Mouse (Mus musculus) midbrain, postnatal 0 days (tissue): ENCODE measurements at regions not wholly inside any gene's neighbourhood (a gene's known extent, or its start where the extent isn't known, plus 50 kb on each side); places are given as distances from the start of the nearest gene placed in this dataset.

Source experiments
- ATAC-seq: fragments of 200-750 bp; cut with Nextera tagmentation; 2 replicates; pipeline ENCODE4 v1.8.0; 2017; ENCODE audit warnings: moderate number of reproducible peaks, mild to moderate bottlenecking, moderate TSS enrichment, moderate library complexity; ENCODE audit not compliant: low FRiP score
- DNase-seq: peaks from one replicate; pipeline ENCODE4 v3.0.0-alpha.2; 2015; ENCODE audit warnings: low spot score
- H3K27ac ChIP-seq: fragments of 300-500 bp; sonication (generic); 2 replicates; pipeline ENCODE4 v1.5.1; 2014; ENCODE audit warnings: low read depth, mild to moderate bottlenecking, low read length, mixed read lengths
- H3K27me3 ChIP-seq: fragments of 300-500 bp; sonication (generic); 2 replicates; pipeline ENCODE4 v1.6.1; 2014; ENCODE audit warnings: low read length, control low read depth, mixed read lengths; ENCODE audit not compliant: insufficient read depth
- H3K36me3 ChIP-seq: fragments of 300-500 bp; sonication (generic); 2 replicates; pipeline ENCODE4 v1.6.1; 2014; ENCODE audit warnings: low read length, control low read depth, mixed read lengths; ENCODE audit not compliant: insufficient read depth
- H3K4me1 ChIP-seq: fragments of 300-500 bp; sonication (generic); 2 replicates; pipeline ENCODE4 v1.6.1; 2014; ENCODE audit warnings: mild to moderate bottlenecking, control low read depth, antibody characterized with exemption, low read length, mixed read lengths; ENCODE audit not compliant: insufficient read depth
- H3K4me2 ChIP-seq: fragments of 300-500 bp; sonication (generic); 2 replicates; pipeline ENCODE4 v1.6.1; 2014; ENCODE audit warnings: low read depth, mild to moderate bottlenecking, low read length, mixed read lengths; ENCODE audit not compliant: poor library complexity, severe bottlenecking
- H3K4me3 ChIP-seq: fragments of 300-500 bp; sonication (generic); 2 replicates; pipeline ENCODE4 v1.5.1; 2014; ENCODE audit warnings: low read depth, mild to moderate bottlenecking, low read length, moderate library complexity
- H3K9ac ChIP-seq: fragments of 300-500 bp; sonication (generic); replicated peaks from 2 replicates; pipeline ENCODE4 v1.6.1; 2014; ENCODE audit warnings: mild to moderate bottlenecking, low read length, moderate library complexity, mixed read lengths; ENCODE audit not compliant: poor library complexity, severe bottlenecking
- H3K9me3 ChIP-seq: fragments of 300-500 bp; sonication (generic); 2 replicates; pipeline ENCODE4 v1.6.1; 2016; ENCODE audit warnings: low read length, control low read depth
- CTCF ChIP-seq: IDR thresholded peaks from 2 replicates; pipeline ENCODE4 v1.5.1; 2016; ENCODE audit warnings: antibody characterized with exemption, mild to moderate bottlenecking
- WGBS: fragments of 180-500 bp; shearing (Covaris S2); extraction: QIAGEN DNeasy Blood & Tissue Kit; methylation state at CpG from one replicate; pipeline ENCODE4 v1.1.7; 2014; 5-methylcytosine and 5-hydroxymethylcytosine counted together

- no peak overlapping the region for H3K27ac ChIP-seq
- no peak overlapping the region for H3K4me2 ChIP-seq
- TF ChIP-seq CTCF: no peak
- no peak overlapping the region for H3K9ac ChIP-seq
- ATAC-seq: no peak
- no peaks in the 10 kb centered on the region for H3K9me3 ChIP-seq
- no peaks in the 10 kb centered on the region for H3K4me1 ChIP-seq
- H3K36me3 ChIP-seq: no peaks in the 10 kb centered on the region
- DNase-seq: no peak
- 100% methylated on average over 1 of the region's 1 CpGs for WGBS
- H3K4me3 ChIP-seq: no peak overlapping the region
- H3K27me3 ChIP-seq: no peaks in the 10 kb centered on the region
Measured at GRCm38 (mm10) chr2:81146458-81146857, 529.4 kb downstream of the Nup35 start.

GRCm38 (mm10) chr2:81148112-81148511 is 531.1 kb downstream of the Nup35 start:
- WGBS: 84% methylated on average over 1 of the region's 1 CpGs
- no peak for ATAC-seq

GRCm38 (mm10) chr2:81182421-81182820 is 565.4 kb downstream of the Nup35 start:
- Histone ChIP-seq H3K9ac (no peak overlapping the region), H3K9me3 (no peaks in the 10 kb centered on the region), H3K4me2 (no peak overlapping the region), H3K27me3 (no peaks in the 10 kb centered on the region), H3K4me1 (no peaks in the 10 kb centered on the region), H3K4me3 (no peak overlapping the region), H3K27ac (no peak overlapping the region), H3K36me3 (no peaks in the 10 kb centered on the region)
- DNase-seq (no peak), ATAC-seq (no peak)
- 83% methylated on average over 2 of the region's 2 CpGs for WGBS
- no peak for TF ChIP-seq CTCF

More at GRCm38 (mm10) chr2:81148112-81148511, 531.1 kb downstream of the Nup35 start:
- no peak overlapping the region for H3K27ac ChIP-seq
- H3K9me3 ChIP-seq: no peaks in the 10 kb centered on the region
- no peaks in the 10 kb centered on the region for H3K27me3 ChIP-seq
- H3K9ac ChIP-seq: no peak overlapping the region
- TF ChIP-seq CTCF: no peak
- no peak for DNase-seq
- no peaks in the 10 kb centered on the region for H3K36me3 ChIP-seq
- H3K4me2 ChIP-seq: no peak overlapping the region
- H3K4me1 ChIP-seq: no peaks in the 10 kb centered on the region
- no peak overlapping the region for H3K4me3 ChIP-seq

GRCm38 (mm10) chr2:81185976-81186375 is 568.9 kb downstream of the Nup35 start:
- DNase-seq (no peak), ATAC-seq (no peak)
- no peaks in the 10 kb centered on the region for H3K4me1 ChIP-seq
- no peaks in the 10 kb centered on the region for H3K27me3 ChIP-seq
- H3K4me2 ChIP-seq: no peak overlapping the region
- H3K9ac ChIP-seq: no peak overlapping the region
- H3K9me3 ChIP-seq: no peaks in the 10 kb centered on the region
- H3K4me3 ChIP-seq: no peak overlapping the region
- TF ChIP-seq CTCF: no peak
- no peaks in the 10 kb centered on the region for H3K36me3 ChIP-seq
- no peak overlapping the region for H3K27ac ChIP-seq

GRCm38 (mm10) chr2:81190831-81191230 is 573.8 kb downstream of the Nup35 start:
- no peaks in the 10 kb centered on the region for H3K36me3 ChIP-seq
- H3K27ac ChIP-seq: no peak overlapping the region
- H3K4me1 ChIP-seq: no peaks in the 10 kb centered on the region
- no peak overlapping the region for H3K4me2 ChIP-seq
- no peak overlapping the region for H3K9ac ChIP-seq
- DNase-seq (no peak), ATAC-seq (no peak)
- 89% methylated on average over 1 of the region's 1 CpGs for WGBS
- H3K4me3 ChIP-seq: no peak overlapping the region
- no peak for TF ChIP-seq CTCF
- no peaks in the 10 kb centered on the region for H3K9me3 ChIP-seq
- H3K27me3 ChIP-seq: no peaks in the 10 kb centered on the region

- Histone ChIP-seq H3K27me3 (no peaks in the 10 kb centered on the region), H3K36me3 (no peaks in the 10 kb centered on the region), H3K4me2 (no peak overlapping the region), H3K9ac (no peak overlapping the region), H3K4me1 (no peaks in the 10 kb centered on the region), H3K9me3 (no peaks in the 10 kb centered on the region), H3K27ac (no peak overlapping the region), H3K4me3 (no peak overlapping the region)
- no peak for ATAC-seq
- TF ChIP-seq CTCF: no peak
- no peak for DNase-seq
Measured at GRCm38 (mm10) chr2:81200541-81200940, 583.5 kb downstream of the Nup35 start.
